Mouse (Mus musculus) frontal cortex, postnatal 36 days (tissue): ENCODE results near the gene Cela2a.
A peak's percentile ranks its signal among the peaks of the same experiment; 100 is the strongest.

Source experiments
- DNase-seq, 2 experiments: peaks; one replicate each; pipeline ENCODE4 v3.0.0; 2022; ENCODE audit warnings: low spot score in 2 of 2

The Cela2a gene

GRCm38 (mm10) chr4:141858501-141858900 lies 32.5 kb upstream of the Cela2a start:
- DNase-seq = no peak

GRCm38 (mm10) chr4:141857422-141857930 lies 31.5 kb upstream of the Cela2a start:
- DNase-seq = peak; percentile 87 to 94

- DNase-seq = peak in 1 of 2 experiments; percentile 58
Measured at GRCm38 (mm10) chr4:141853437-141853836, 27.5 kb upstream of the Cela2a start.

- no peak for DNase-seq
Measured at GRCm38 (mm10) chr4:141845999-141846398, 20.0 kb upstream of the Cela2a start, which contains the start of gene Ctrc. Gene Ctrc, minus strand, starts transcription at chr4:141846359.

- no peak for DNase-seq
Measured at GRCm38 (mm10) chr4:141834536-141835095, 8.7 kb upstream of the Cela2a start.

GRCm38 (mm10) chr4:141833911-141834310 lies 8.0 kb upstream of the Cela2a start:
- peak; percentile 28 to 53 for DNase-seq

- no peak for DNase-seq
Measured at GRCm38 (mm10) chr4:141831361-141831760, 5.4 kb upstream of the Cela2a start.

- no peak for DNase-seq
Measured at GRCm38 (mm10) chr4:141830381-141830780, 4.4 kb upstream of the Cela2a start.

GRCm38 (mm10) chr4:141828177-141828576 lies 2.2 kb upstream of the Cela2a start:
- no peak for DNase-seq

- no peak for DNase-seq
Measured at GRCm38 (mm10) chr4:141827401-141827800, 1.4 kb upstream of the Cela2a start.

- DNase-seq = no peak
Measured at GRCm38 (mm10) chr4:141822979-141823378, 3.0 kb downstream of the Cela2a start.

- no peak for DNase-seq
Measured at GRCm38 (mm10) chr4:141822089-141822488, 3.9 kb downstream of the Cela2a start.

- no peak for DNase-seq
Measured at GRCm38 (mm10) chr4:141821178-141821577, 4.8 kb downstream of the Cela2a start.

- DNase-seq = no peak
Measured at GRCm38 (mm10) chr4:141819316-141819715, 6.6 kb downstream of the Cela2a start.

GRCm38 (mm10) chr4:141818861-141819260 lies 7.1 kb downstream of the Cela2a start:
- no peak for DNase-seq

GRCm38 (mm10) chr4:141817706-141818105 lies 8.3 kb downstream of the Cela2a start:
- no peak for DNase-seq

- no peak for DNase-seq
Measured at GRCm38 (mm10) chr4:141816776-141817655, 8.9 kb downstream of the Cela2a start.

GRCm38 (mm10) chr4:141816267-141816666 lies 9.7 kb downstream of the Cela2a start:
- DNase-seq = no peak

- DNase-seq = no peak
Measured at GRCm38 (mm10) chr4:141811375-141811774, 14.6 kb downstream of the Cela2a start.

- DNase-seq = no peak
Measured at GRCm38 (mm10) chr4:141810975-141811374, 15.0 kb downstream of the Cela2a start.

GRCm38 (mm10) chr4:141809850-141810464 lies 16.0 kb downstream of the Cela2a start:
- DNase-seq = no peak

GRCm38 (mm10) chr4:141805886-141806285 lies 20.1 kb downstream of the Cela2a start:
- no peak for DNase-seq
